Mouse (Mus musculus) hindlimb bud, embryonic 11.5 days (tissue): ENCODE measurements at regions not wholly inside any gene's neighbourhood (a gene's known extent, or its start where the extent isn't known, plus 50 kb on each side); places are given as distances from the start of the nearest gene placed in this dataset.

Experiments used
- DNase-seq: peaks from one replicate; pipeline ENCODE4 v3.0.0-alpha.2; 2012; ENCODE audit warnings: low read depth, low spot score; ENCODE audit errors: extremely low spot score

GRCm38 (mm10) chr12:107823768-107824394, 179.5 kb downstream of the Bcl11b start:
- DNase-seq = no peak

DNA sequence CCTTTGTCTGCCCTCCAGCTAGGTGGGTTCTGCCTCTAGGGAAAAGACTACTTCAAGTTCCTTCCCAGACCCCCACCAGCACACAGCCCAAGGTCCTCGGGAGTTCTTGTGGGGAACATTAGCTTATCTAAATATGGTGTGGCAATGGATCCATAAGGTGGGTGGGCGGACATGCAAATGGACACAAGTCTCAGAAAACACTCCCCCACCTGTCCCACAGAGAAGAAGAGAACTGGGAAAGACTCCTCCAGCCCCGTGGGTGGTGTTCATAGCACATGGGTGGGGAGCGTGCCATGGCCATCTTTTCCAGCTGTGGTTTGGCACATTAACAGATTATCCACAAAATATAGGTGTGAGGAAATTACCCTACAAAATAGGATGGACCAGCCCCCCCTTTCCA, 177.5 kb downstream of the Bcl11b start:
- no peak for DNase-seq

DNA sequence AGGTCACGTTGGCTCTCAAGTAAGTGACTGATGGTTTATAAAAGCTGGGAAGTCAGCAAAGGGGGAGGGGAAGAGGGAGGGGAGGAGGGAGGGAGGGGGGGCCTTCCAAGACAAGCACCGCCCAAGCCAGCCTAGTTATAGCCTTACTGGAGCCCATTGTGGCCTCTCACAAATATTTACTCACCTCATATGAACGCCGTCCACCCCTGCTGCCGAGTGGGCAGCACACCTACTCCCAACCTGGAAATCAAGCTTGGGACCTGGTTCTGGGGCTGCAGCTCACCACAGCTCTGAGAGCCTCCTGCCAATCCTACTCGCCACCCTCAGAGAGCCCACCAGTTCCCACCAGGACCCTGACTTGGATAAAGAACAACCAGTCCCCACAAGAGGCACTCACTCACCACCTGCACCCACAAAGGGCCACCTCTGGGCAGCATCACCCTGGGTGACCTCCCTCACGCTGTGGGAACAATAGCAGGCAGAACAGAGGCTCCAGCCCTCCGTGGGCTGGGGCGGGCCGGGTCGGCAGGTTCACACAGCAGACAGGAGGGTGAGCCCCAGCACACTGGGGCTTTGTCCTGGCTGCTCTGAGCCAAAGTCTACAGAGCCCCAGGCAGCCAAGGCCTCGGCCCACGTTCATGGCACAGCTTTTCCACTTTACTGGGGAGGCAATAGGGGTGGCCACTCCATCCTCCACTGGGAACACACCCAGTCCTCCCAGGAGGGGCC, 171.8 kb downstream of the Bcl11b start:
- no peak for DNase-seq

- DNase-seq = no peak
Measured at GRCm38 (mm10) chr12:107833001-107833400, 170.4 kb downstream of the Bcl11b start.

DNA sequence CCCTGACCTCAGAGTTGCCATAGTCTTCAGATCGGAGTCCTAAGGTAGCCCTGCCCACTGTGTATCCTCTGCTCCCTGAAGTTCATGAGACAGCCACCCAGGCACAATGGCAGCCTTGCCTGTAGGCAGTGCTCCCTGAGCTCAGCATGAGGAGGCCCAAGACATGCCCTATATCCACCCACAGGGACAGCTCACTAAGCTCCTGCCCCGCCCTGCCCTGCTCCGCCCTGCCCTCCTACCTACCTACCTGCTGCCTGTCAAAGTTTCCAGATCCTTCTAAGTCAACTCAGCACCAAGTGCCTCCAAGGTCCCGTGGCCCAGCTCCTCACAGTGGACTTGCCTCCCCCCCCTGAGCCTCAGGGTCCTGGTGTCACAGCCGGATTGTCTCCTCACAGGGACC, 168.9 kb downstream of the Bcl11b start:
- no peak for DNase-seq

DNA sequence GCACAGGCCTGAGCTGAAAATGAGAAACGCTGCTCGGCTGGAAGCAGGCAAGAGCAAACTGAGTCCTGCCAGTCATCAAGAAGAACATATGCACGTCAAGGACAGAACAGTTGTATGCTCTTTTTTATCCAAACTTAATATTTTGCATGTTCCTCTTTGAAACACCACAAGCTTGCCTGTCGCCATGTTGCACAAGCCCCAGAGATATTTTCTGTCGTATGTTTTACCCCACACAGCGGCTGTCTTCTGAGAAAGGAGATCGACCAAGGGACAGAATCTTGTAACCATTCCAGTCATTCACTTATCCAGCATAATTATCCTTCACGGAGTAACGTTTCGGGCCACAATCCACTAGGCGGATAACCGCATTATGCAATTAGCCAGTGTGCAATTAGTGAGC, 165.7 kb downstream of the Bcl11b start:
- DNase-seq = no peak

DNA sequence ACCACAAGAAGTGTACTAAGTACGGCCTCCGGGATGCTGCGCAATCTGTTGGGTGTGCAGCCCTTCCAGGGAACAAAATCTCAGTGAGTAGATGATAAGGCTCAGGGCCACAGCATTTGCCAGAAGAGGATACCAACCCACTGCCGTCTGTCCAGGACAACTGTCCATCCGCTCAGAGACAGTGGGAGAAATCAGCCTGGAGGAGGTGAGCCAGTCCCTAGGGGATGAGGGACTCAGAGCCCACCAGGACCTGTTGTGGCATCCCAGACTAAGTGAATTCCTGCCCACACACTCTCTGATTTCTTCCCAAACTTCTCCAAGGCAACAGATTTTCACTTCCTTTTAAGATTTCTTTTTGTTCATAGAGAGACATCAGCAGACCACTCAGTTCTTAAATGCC, 158.8 kb downstream of the Bcl11b start:
- DNase-seq = no peak

GRCm38 (mm10) chr12:107850591-107850990, 152.8 kb downstream of the Bcl11b start:
- no peak for DNase-seq

DNA sequence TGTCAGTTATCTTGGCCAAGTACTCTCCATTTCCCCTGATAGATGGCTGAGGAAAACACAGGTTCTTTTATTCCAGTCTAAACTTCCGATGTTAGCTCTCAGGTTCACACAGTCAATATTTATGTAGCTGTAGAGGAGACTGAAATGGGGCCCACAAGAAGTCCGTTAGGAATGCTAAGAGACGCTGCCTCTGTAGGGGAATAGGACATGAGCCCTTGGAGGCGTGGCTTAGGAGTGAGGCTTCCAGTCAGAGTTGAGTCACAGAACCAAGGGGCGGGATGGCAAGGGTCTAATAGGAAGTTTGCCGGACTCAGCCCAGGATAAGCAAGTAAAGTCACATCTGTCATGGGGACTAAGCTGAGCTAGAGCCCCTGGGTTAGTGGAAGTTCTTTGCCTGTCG, 150.5 kb downstream of the Bcl11b start:
- no peak for DNase-seq

- no peak for DNase-seq
Measured at GRCm38 (mm10) chr12:107855547-107855946, 147.9 kb downstream of the Bcl11b start.

- DNase-seq = no peak
Measured at GRCm38 (mm10) chr12:107856421-107857043, 146.9 kb downstream of the Bcl11b start.

DNA sequence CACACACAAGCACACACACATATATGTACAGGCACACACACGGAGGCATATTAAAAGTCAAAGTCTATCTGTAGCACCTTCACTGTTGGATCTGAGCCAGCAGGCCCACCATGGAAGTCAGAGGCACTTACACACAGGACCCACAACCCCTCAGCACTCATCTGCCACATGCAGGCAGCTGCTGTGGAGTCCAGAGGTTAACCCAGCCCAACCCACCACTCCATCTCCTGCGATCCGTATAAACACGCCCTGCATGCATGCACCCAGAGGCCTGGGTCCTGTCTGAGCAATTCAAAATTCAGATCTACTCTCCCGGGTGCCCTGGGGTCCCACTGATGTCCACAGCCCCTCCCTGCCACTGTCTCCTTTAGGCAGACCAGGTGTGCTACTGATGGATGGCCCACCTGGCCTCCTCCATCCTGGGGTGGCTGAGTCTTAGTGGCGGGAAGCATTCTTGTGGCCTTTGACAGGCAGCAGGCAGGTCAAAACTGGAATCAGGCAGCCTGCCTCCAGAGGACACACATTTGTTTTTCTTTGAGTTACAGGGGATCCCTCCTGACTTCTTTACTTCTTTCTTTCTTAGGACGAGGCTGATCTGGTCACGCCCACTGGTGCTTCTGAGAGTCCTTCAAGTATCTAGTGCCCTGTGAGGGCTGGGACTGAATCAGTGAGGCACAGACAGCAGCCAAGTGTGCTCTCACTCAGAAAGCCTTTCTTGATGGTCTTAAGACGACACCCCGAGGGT, 144.7 kb downstream of the Bcl11b start:
- no peak for DNase-seq

DNA sequence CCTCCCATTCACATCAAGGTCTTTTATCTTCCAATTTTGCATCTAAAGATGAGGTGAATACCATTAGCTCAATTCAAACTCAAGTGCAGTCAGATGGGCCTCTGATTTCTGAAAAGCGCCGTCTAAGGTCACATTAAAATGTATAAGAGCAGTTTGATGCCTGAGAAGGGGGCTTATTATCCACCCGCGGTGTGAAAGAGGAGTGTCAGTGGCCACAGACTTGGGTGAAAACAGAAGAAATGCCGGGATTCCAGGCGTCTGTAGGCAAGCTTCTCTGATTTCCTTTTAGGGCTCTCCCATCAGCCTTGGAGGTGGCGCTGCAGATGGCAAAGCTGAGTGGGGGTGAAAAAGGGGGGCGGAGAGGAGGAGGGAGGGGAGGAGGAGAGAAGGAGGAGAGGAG, 143.7 kb downstream of the Bcl11b start:
- no peak for DNase-seq

DNA sequence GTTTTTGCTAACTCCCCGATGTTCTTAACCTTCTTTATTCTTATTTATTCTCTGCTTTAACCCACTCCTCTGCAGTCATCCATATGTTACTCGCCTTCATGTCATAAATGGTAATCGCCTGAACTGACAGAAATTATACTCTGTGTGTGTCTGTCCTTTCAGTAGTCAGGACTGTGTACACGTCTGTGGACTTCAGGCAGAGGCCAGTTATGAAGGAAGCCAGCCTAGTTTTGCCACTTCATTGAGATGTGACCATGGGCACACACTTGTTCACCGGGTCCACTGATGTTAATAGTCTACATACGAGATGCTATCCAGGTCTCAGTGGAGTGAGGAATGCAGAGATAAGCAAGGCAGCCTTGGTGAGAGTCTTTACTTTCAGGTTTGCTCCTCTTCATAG, 143.0 kb downstream of the Bcl11b start:
- DNase-seq = no peak
